In genomic region chr2:50143672-50144071, GRCm38 (mm10) we compare ENCODE assay signal across 29 mouse cellular contexts.
DNase-seq lines count a peak whose midpoint lies in the region; ATAC-seq and TF ChIP-seq lines count a peak whose summit lies in the region.
"Had no signal": no experiment of that assay in that cellular context is flagged by ENCODE, and none has a peak within 500 bp of the region (broad histone marks: within the 10 kb centered on the region; RNA-seq: fewer than 3 reads in every experiment).

No protein-coding gene starts in this region.

- H3K4me1 ChIP-seq in kidney, embryonic 14.5 days (ENCODE audit: control insufficient read depth, insufficient read depth, low read length), result no peaks in the 10 kb centered on the region
- H3K4me1 ChIP-seq in intestine, embryonic 15.5 days (replicated peaks), result no peaks in the 10 kb centered on the region
- no peaks in the 10 kb centered on the region for H3K4me1 ChIP-seq in intestine, postnatal 0 days (replicated peaks; ENCODE audit: control insufficient read depth, insufficient read depth, low read length)
- no peaks in the 10 kb centered on the region for H3K4me1 ChIP-seq in cerebellum, adult 2 months (ENCODE audit: control insufficient read depth, insufficient read depth, low read length)
- H3K4me1 ChIP-seq: hindbrain, embryonic 12.5 days; liver, embryonic 13.5 days; megakaryocyte, embryonic 14.5 days had no signal

- WGBS in kidney, embryonic 14.5 days, result 79% methylated on average over 6 of the region's 6 CpGs
- 61% methylated on average over 6 of the region's 6 CpGs for WGBS in intestine, embryonic 15.5 days
- WGBS in intestine, postnatal 0 days, result 56% methylated on average over 6 of the region's 6 CpGs
- 46% methylated on average over 6 of the region's 6 CpGs for WGBS in cerebellum, adult 2 months

- H3K4me3 ChIP-seq in kidney, embryonic 14.5 days (ENCODE audit: low read length), result no peak overlapping the region
- no peak overlapping the region for H3K4me3 ChIP-seq in intestine, embryonic 15.5 days (replicated peaks)
- H3K4me3 ChIP-seq in intestine, postnatal 0 days (ENCODE audit: low read depth, low read length), result no peak overlapping the region
- H3K4me3 ChIP-seq in cerebellum, adult 2 months (replicated peaks; ENCODE audit: insufficient read depth, low read depth, low read length), result no peak overlapping the region
- H3K4me3 ChIP-seq: embryonic facial prominence, embryonic 13.5 days; heart, embryonic 10.5 days; heart, embryonic 15.5 days; hindbrain, embryonic 12.5 days; layer of hippocampus, adult 2 months; limb, embryonic 13.5 days; liver, embryonic 13.5 days; megakaryocyte, embryonic 14.5 days had no signal

- H3K9ac ChIP-seq in kidney, embryonic 14.5 days (ENCODE audit: low read depth, low read length), result no peak overlapping the region
- H3K9ac ChIP-seq in intestine, embryonic 15.5 days, result no peak overlapping the region
- no peak overlapping the region for H3K9ac ChIP-seq in intestine, postnatal 0 days (ENCODE audit: low read depth, low read length)
- H3K9ac ChIP-seq: embryonic facial prominence, embryonic 13.5 days; heart, embryonic 15.5 days; hindbrain, embryonic 12.5 days; limb, embryonic 13.5 days; liver, embryonic 13.5 days had no signal

- TF ChIP-seq CTCF in intestine, postnatal 0 days (IDR thresholded peaks at IDR 0.05; ENCODE audit: low read depth), result no peak
- TF ChIP-seq CTCF in cerebellum, adult 2 months (IDR thresholded peaks at IDR 0.05; ENCODE audit: borderline replicate concordance, insufficient read depth, low read depth, low read length), result no peak

- no peaks in the 10 kb centered on the region for H3K9me3 ChIP-seq in kidney, embryonic 14.5 days (ENCODE audit: control insufficient read depth, low read length)
- H3K9me3 ChIP-seq in intestine, embryonic 15.5 days, result no peaks in the 10 kb centered on the region
- H3K9me3 ChIP-seq in intestine, postnatal 0 days (ENCODE audit: control insufficient read depth), result no peaks in the 10 kb centered on the region
- H3K9me3 ChIP-seq: embryonic facial prominence, embryonic 13.5 days; heart, embryonic 10.5 days; heart, embryonic 15.5 days; hindbrain, embryonic 12.5 days; limb, embryonic 13.5 days; liver, embryonic 13.5 days had no signal

- no peaks in the 10 kb centered on the region for H3K27me3 ChIP-seq in kidney, embryonic 14.5 days (ENCODE audit: control insufficient read depth, insufficient read depth, low read length)
- H3K27me3 ChIP-seq in intestine, embryonic 15.5 days (replicated peaks), result no peaks in the 10 kb centered on the region
- no peaks in the 10 kb centered on the region for H3K27me3 ChIP-seq in intestine, postnatal 0 days (replicated peaks; ENCODE audit: control insufficient read depth, insufficient read depth, low read length)
- H3K27me3 ChIP-seq in cerebellum, adult 2 months (ENCODE audit: control insufficient read depth, insufficient read depth, low read length), result no peaks in the 10 kb centered on the region
- H3K27me3 ChIP-seq: embryonic facial prominence, embryonic 13.5 days; heart, embryonic 15.5 days; hindbrain, embryonic 12.5 days; limb, embryonic 13.5 days; liver, embryonic 13.5 days had no signal

- H3K4me2 ChIP-seq in kidney, embryonic 14.5 days (replicated peaks; ENCODE audit: low read depth, low read length), result no peak overlapping the region
- H3K4me2 ChIP-seq in intestine, embryonic 15.5 days (replicated peaks), result no peak overlapping the region
- no peak overlapping the region for H3K4me2 ChIP-seq in intestine, postnatal 0 days (replicated peaks; ENCODE audit: low read depth)
- H3K4me2 ChIP-seq: embryonic facial prominence, embryonic 13.5 days; heart, embryonic 15.5 days; hindbrain, embryonic 12.5 days; limb, embryonic 13.5 days; liver, embryonic 13.5 days had no signal

- TF ChIP-seq POLR2A in cerebellum, adult 2 months (IDR thresholded peaks at IDR 0.05; ENCODE audit: borderline replicate concordance, insufficient read depth, low read length), result no peak

- no peak for ATAC-seq in kidney, embryonic 14.5 days (ENCODE audit: low FRiP score, low TSS enrichment)
- peak; percentile 73; the same call in 1 of the 2 replicates for ATAC-seq in intestine, embryonic 15.5 days
- peak; percentile 53; the same call in 1 of the 2 replicates for ATAC-seq in intestine, postnatal 0 days
- ATAC-seq: CD4-positive, CD25-positive, alpha-beta regulatory T cell, adult 4 months; hindbrain, postnatal 0 days; lung, postnatal 0 days; midbrain, embryonic 16.5 days had no signal

- no peaks in the 10 kb centered on the region for H3K36me3 ChIP-seq in kidney, embryonic 14.5 days (ENCODE audit: control insufficient read depth, insufficient read depth, low read length)
- no peaks in the 10 kb centered on the region for H3K36me3 ChIP-seq in intestine, embryonic 15.5 days
- no peaks in the 10 kb centered on the region for H3K36me3 ChIP-seq in intestine, postnatal 0 days (ENCODE audit: control insufficient read depth, insufficient read depth)
- H3K36me3 ChIP-seq: embryonic facial prominence, embryonic 13.5 days; heart, embryonic 10.5 days; heart, embryonic 15.5 days; hindbrain, embryonic 12.5 days; limb, embryonic 13.5 days; liver, embryonic 13.5 days had no signal

- H3K27ac ChIP-seq in kidney, embryonic 14.5 days (ENCODE audit: low read depth, low read length), result no peak overlapping the region
- H3K27ac ChIP-seq in intestine, embryonic 15.5 days, result no peak overlapping the region
- H3K27ac ChIP-seq in intestine, postnatal 0 days (ENCODE audit: low read depth, low read length), result no peak overlapping the region
- H3K27ac ChIP-seq in cerebellum, adult 2 months (ENCODE audit: insufficient read depth, low read length), result no peak overlapping the region
- H3K27ac ChIP-seq: embryonic facial prominence, embryonic 13.5 days; heart, embryonic 10.5 days; heart, embryonic 15.5 days; hindbrain, embryonic 12.5 days; hindbrain, postnatal 0 days; kidney, postnatal 0 days; layer of hippocampus, adult 2 months; limb, embryonic 13.5 days; liver, embryonic 13.5 days had no signal

- DNase-seq in kidney, adult 11 months, result peak; percentile 33
- DNase-seq in kidney, postnatal 14 days, result no peak
- DNase-seq in kidney, postnatal 36 days, result peak; percentile 28 to 42
- DNase-seq in cerebellum, adult 2 months, result no peak
- DNase-seq: adrenal gland, postnatal 14 days; cerebellum, adult 11-12 months; cerebellum, postnatal 10 days; gastrocnemius, postnatal 14 days; liver, embryonic 13.5 days; lung, adult 18-20 months; lung, postnatal 4 days; right cerebral cortex, postnatal 25 days; thymus, adult 2 months; thymus, postnatal 4 days had no signal

Comparison
In these comparisons a context has a peak if more than half of its experiments do, and no peak if none do; other contexts are left out.
1. DNase-seq: peak in kidney, adult 11 months (single experiment) and kidney, postnatal 36 days (2 of 2); none in kidney, postnatal 14 days (single experiment) and cerebellum, adult 2 months (0 of 2).